Mouse (Mus musculus): ENCODE results near the gene Gucy2c.

DNA sequence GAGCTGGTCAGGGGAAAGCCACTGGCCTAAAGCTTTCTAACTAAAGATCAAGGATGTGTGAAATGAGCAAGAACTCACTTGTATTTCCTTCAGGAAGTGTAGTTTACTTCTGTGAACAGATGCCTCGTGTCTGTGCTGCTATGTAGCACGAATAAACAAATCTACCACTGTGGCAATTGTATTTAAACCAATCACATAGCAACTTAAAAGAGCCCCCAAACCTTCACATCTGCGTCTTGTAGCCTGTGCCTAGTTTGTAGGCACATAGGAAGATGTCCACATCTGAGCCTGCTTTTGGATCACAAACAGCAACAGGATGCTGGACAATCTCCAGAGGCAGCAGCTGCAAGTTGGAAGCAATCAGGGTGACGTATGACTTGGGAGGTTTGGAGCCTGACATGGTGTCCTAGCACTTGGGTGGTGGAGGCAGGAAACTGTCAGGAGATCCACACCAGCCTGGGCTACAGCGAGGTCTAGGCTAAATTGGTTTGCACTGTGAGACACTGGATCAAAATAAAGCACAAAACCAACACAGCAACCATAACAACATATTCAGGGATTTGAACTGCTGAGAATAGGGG is 7.9 kb upstream of the Gucy2c start:
- TF ChIP-seq GATA1 (IDR thresholded peaks at IDR 0.05; ENCODE audit: borderline replicate concordance, low read length) = no peak
- TF ChIP-seq FLI1 (IDR thresholded peaks at IDR 0.05; ENCODE audit: low read length) = no peak

Measured in megakaryocyte, embryonic 14.5 days (primary cell).